Mouse (Mus musculus) heart, embryonic 11.5 days (tissue): ENCODE results near the gene Gabbr2. TPM values are rescaled to one million over a fixed set of nuclear protein-coding genes. Genes with fewer than 3 reads are reported as not detected.
A peak's percentile ranks its signal among the peaks of the same experiment; 100 is the strongest.

Experiments
- ATAC-seq: fragments of 200-750 bp; cut with Nextera tagmentation; replicated peaks from 2 replicates; pipeline ENCODE4 v1.8.0; 2017; ENCODE audit warnings: moderate library complexity; ENCODE audit not compliant: insufficient number of reproducible peaks, low FRiP score, low TSS enrichment
- H3K27ac ChIP-seq: fragments of 300-500 bp; sonication (generic); 2 replicates; pipeline ENCODE4 v1.5.1; 2014; ENCODE audit warnings: mild to moderate bottlenecking, low read depth, low read length
- H3K27me3 ChIP-seq: fragments of 300-500 bp; sonication (generic); 2 replicates; pipeline ENCODE4 v1.6.1; 2014; ENCODE audit warnings: mild to moderate bottlenecking, low read length, mixed read lengths; ENCODE audit not compliant: control insufficient read depth, insufficient read depth
- H3K36me3 ChIP-seq: fragments of 300-500 bp; sonication (generic); 2 replicates; pipeline ENCODE4 v1.6.1; 2014; ENCODE audit warnings: mild to moderate bottlenecking, low read length, moderate library complexity, mixed read lengths; ENCODE audit not compliant: control insufficient read depth, insufficient read depth
- H3K4me1 ChIP-seq: fragments of 300-500 bp; sonication (generic); 2 replicates; pipeline ENCODE4 v1.6.1; 2014; ENCODE audit warnings: low read length; ENCODE audit not compliant: control insufficient read depth, insufficient read depth
- H3K4me2 ChIP-seq: fragments of 300-500 bp; sonication (generic); 2 replicates; pipeline ENCODE4 v1.6.1; 2014; ENCODE audit warnings: mild to moderate bottlenecking, moderate library complexity
- H3K4me3 ChIP-seq: fragments of 300-500 bp; sonication (generic); 2 replicates; pipeline ENCODE4 v1.5.1; 2014; ENCODE audit warnings: low read depth, low read length
- H3K9ac ChIP-seq: fragments of 300-500 bp; sonication (generic); 2 replicates; pipeline ENCODE4 v1.6.1; 2014; ENCODE audit warnings: mild to moderate bottlenecking, low read depth, low read length, moderate library complexity
- H3K9me3 ChIP-seq: fragments of 300-500 bp; sonication (generic); replicated peaks from 2 replicates; pipeline ENCODE4 v1.6.1; 2016; ENCODE audit warnings: low read length; ENCODE audit not compliant: control insufficient read depth
- WGBS: fragments of 180-500 bp; shearing (Covaris S2); extraction: QIAGEN DNeasy Blood & Tissue Kit; methylation state at CpG from one replicate; pipeline ENCODE4 v1.1.7; 2014; ENCODE audit not compliant: insufficient replicate concordance; 5-methylcytosine and 5-hydroxymethylcytosine counted together
- polyA plus RNA-seq: library from polyadenylated mRNA; unstranded; fragments of >200 nt; fragmentation: Nextera tagmentation; extraction: Ambion mirVana; gene quantifications from 2 replicates; pipeline ENCODE4 v1.2.1, GENCODE M21; 2014

Gene Gabbr2
- polyA plus RNA-seq, 1 experiment from 2014 or later: 0.13 TPM

- Histone ChIP-seq H3K9ac (no peak overlapping the region), H3K4me2 (no peak overlapping the region), H3K4me3 (no peak overlapping the region), H3K36me3 (no peaks in the 10 kb centered on the region), H3K9me3 (no peaks in the 10 kb centered on the region), H3K27ac (no peak overlapping the region), H3K4me1 (peaks cover 11% of the 10 kb centered on the region; the same call in 1 of the 2 replicates), H3K27me3 (no peaks in the 10 kb centered on the region)
- 66% methylated on average over 5 of the region's 5 CpGs for WGBS
- ATAC-seq: no peak
Observed at GRCm38 (mm10) chr4:46811165-46811564, 180.5 kb downstream of the Gabbr2 start.

GRCm38 (mm10) chr4:46806876-46807275 lies 184.8 kb downstream of the Gabbr2 start:
- Histone ChIP-seq H3K36me3 (no peaks in the 10 kb centered on the region), H3K9ac (no peak overlapping the region), H3K4me3 (no peak overlapping the region), H3K4me2 (no peak overlapping the region), H3K9me3 (no peaks in the 10 kb centered on the region), H3K27me3 (no peaks in the 10 kb centered on the region; the same call in 1 of the 2 replicates), H3K27ac (no peak overlapping the region), H3K4me1 (peaks cover 11% of the 10 kb centered on the region; the same call in 1 of the 2 replicates)
- WGBS: 20% methylated on average over 1 of the region's 1 CpGs
- no peak for ATAC-seq

- no peak overlapping the region for H3K4me3 ChIP-seq
Observed at GRCm38 (mm10) chr4:46805910-46806309, 185.8 kb downstream of the Gabbr2 start.

GRCm38 (mm10) chr4:46802386-46802785 lies 189.3 kb downstream of the Gabbr2 start:
- Histone ChIP-seq H3K27ac (no peak overlapping the region), H3K4me3 (no peak overlapping the region), H3K36me3 (no peaks in the 10 kb centered on the region), H3K9ac (no peak overlapping the region), H3K27me3 (no peaks in the 10 kb centered on the region; the same call in 1 of the 2 replicates), H3K4me2 (no peak overlapping the region), H3K9me3 (no peaks in the 10 kb centered on the region), H3K4me1 (peaks cover 6% of the 10 kb centered on the region; the same call in 1 of the 2 replicates)
- ATAC-seq: no peak
- 83% methylated on average over 7 of the region's 7 CpGs for WGBS

More at GRCm38 (mm10) chr4:46805910-46806309, 185.8 kb downstream of the Gabbr2 start:
- WGBS: 48% methylated on average over 3 of the region's 3 CpGs
- H3K9me3 ChIP-seq: no peaks in the 10 kb centered on the region
- ATAC-seq: no peak
- peaks cover 11% of the 10 kb centered on the region; the same call in 1 of the 2 replicates for H3K4me1 ChIP-seq
- no peak overlapping the region for H3K9ac ChIP-seq
- H3K4me2 ChIP-seq: no peak overlapping the region
- no peaks in the 10 kb centered on the region for H3K36me3 ChIP-seq
- H3K27ac ChIP-seq: no peak overlapping the region
- H3K27me3 ChIP-seq: no peaks in the 10 kb centered on the region; the same call in 1 of the 2 replicates

GRCm38 (mm10) chr4:46799904-46800303 lies 191.8 kb downstream of the Gabbr2 start:
- Histone ChIP-seq H3K27me3 (no peaks in the 10 kb centered on the region; the same call in 1 of the 2 replicates), H3K27ac (no peak overlapping the region), H3K9me3 (no peaks in the 10 kb centered on the region), H3K4me3 (no peak overlapping the region), H3K4me1 (0 out of 2 replicates have a peak, but pooled peaks cover 2% of the 10 kb centered on the region), H3K4me2 (no peak overlapping the region), H3K36me3 (no peaks in the 10 kb centered on the region), H3K9ac (no peak overlapping the region)
- no peak for ATAC-seq
- WGBS: 53% methylated on average over 4 of the region's 4 CpGs

- peaks cover 12% of the 10 kb centered on the region for H3K4me1 ChIP-seq
- no peak overlapping the region for H3K9ac ChIP-seq
- 66% methylated on average over 7 of the region's 7 CpGs for WGBS
- H3K9me3 ChIP-seq: no peaks in the 10 kb centered on the region
- H3K36me3 ChIP-seq: no peaks in the 10 kb centered on the region
- no peak for ATAC-seq
- no peak overlapping the region for H3K4me3 ChIP-seq
- H3K4me2 ChIP-seq: no peak overlapping the region
- H3K27me3 ChIP-seq: no peaks in the 10 kb centered on the region
- H3K27ac ChIP-seq: no peak overlapping the region
Observed at GRCm38 (mm10) chr4:46795707-46796106, 196.0 kb downstream of the Gabbr2 start.

GRCm38 (mm10) chr4:46794583-46794982 lies 197.1 kb downstream of the Gabbr2 start:
- peak; percentile 50 for ATAC-seq
- H3K9ac ChIP-seq: no peak overlapping the region
- H3K36me3 ChIP-seq: no peaks in the 10 kb centered on the region
- H3K4me1 ChIP-seq: peaks cover 15% of the 10 kb centered on the region
- H3K4me2 ChIP-seq: no peak overlapping the region
- H3K9me3 ChIP-seq: no peaks in the 10 kb centered on the region
- H3K27ac ChIP-seq: peak overlapping the region; percentile 31; the same call in 1 of the 2 replicates
- H3K4me3 ChIP-seq: no peak overlapping the region
- WGBS: 50% methylated on average over 7 of the region's 7 CpGs
- H3K27me3 ChIP-seq: no peaks in the 10 kb centered on the region

- Histone ChIP-seq H3K4me1 (peaks cover 15% of the 10 kb centered on the region), H3K27me3 (no peaks in the 10 kb centered on the region), H3K4me2 (no peak overlapping the region), H3K9me3 (no peaks in the 10 kb centered on the region), H3K9ac (no peak overlapping the region), H3K27ac (no peak overlapping the region), H3K4me3 (no peak overlapping the region), H3K36me3 (no peaks in the 10 kb centered on the region)
- 83% methylated on average over 9 of the region's 9 CpGs for WGBS
- no peak for ATAC-seq
Observed at GRCm38 (mm10) chr4:46792280-46793026, 199.2 kb downstream of the Gabbr2 start.
